Mouse (Mus musculus): ENCODE measurements around the gene Olfr12.

- TF ChIP-seq POLR2A (IDR thresholded peaks at IDR 0.05; ENCODE audit: borderline replicate concordance, low read depth, low read length) (no peak), CTCF (IDR thresholded peaks at IDR 0.05; ENCODE audit: low read depth, low read length) (no peak)
Measured at GRCm38 (mm10) chr1:92667106-92667505, 49.5 kb downstream of the Olfr12 start.
